Mouse (Mus musculus) heart, postnatal 4 days (tissue): ENCODE results near the gene Saxo2. TPM values are rescaled to one million over a fixed set of nuclear protein-coding genes. Genes with fewer than 3 reads are reported as not detected.
A peak's percentile ranks its signal among the peaks of the same experiment; 100 is the strongest.

Source experiments
- DNase-seq: peaks from one replicate; pipeline ENCODE4 v3.0.0; 2021
- total RNA-seq, 2 experiments: library from RNA; stranded (reverse); gene quantifications; 2 replicates each; pipeline ENCODE4 v1.2.3; 2021

Gene Saxo2
- total RNA-seq = 1 to 10 TPM; 2.8 to 3.0 TPM

DNA sequence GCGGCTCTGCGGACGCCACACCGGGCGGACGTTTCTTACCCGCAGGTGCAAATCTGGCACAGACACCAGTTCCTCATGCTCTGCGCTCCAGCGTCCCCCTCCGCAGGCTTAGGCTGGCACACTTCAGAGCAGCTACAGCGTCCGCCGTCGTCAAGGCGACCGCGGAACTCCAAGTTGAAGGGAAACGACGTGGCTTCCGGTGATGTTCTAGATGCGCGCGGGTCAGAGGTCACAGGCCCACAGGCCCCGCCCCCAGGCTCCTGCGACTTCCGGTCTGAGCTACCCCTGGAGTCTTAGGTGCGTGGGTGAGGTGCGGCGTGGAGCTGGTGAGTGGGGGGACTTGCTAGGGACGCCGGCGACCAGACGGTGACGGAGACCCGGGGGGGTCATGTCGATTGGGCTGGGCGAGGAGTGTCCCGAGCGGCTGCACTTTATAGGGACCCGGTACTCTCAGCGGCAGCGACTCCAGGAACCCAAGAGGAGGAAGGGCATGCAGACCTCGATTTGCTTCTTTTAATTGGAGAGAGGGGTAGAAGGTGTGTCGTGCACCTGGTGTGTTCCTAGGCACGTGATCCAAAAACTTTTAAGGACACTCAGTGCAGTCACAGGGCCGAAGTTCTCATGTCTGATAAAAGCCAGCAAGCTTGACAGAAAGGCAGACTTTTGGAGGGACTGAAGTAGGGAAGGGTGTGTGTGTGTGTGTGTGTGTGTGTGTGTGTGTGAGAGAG lies at the start of gene Saxo2, which contains the start of gene Efl1:
Gene Saxo2 (minus strand): TSS at position 176 of the 728 bp plus-strand sequence.
Gene Efl1 (plus strand): TSS at position 262 of the 728 bp plus-strand sequence.
- DNase-seq = peak; percentile 95

DNA sequence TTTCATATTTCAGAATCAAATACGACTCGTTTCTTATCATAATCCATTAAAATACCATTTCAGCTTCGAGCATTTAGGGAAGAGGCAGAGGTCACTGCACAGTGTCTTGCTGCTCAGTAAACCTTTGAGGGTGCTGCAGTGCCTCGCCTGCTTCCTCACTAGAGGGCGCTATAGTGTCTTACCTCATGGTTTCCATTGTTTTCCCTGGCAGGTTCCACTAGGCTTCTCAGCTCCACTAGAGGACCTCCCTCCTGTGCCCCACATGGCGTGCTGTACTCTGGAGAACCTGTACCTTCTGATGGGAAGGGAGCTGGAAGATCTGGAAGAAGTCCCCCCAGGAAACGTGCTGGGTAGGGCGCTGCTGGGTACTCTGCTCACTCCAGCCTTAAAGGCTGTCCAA lies 49.3 kb upstream of the Saxo2 start:
- DNase-seq = no peak

DNA sequence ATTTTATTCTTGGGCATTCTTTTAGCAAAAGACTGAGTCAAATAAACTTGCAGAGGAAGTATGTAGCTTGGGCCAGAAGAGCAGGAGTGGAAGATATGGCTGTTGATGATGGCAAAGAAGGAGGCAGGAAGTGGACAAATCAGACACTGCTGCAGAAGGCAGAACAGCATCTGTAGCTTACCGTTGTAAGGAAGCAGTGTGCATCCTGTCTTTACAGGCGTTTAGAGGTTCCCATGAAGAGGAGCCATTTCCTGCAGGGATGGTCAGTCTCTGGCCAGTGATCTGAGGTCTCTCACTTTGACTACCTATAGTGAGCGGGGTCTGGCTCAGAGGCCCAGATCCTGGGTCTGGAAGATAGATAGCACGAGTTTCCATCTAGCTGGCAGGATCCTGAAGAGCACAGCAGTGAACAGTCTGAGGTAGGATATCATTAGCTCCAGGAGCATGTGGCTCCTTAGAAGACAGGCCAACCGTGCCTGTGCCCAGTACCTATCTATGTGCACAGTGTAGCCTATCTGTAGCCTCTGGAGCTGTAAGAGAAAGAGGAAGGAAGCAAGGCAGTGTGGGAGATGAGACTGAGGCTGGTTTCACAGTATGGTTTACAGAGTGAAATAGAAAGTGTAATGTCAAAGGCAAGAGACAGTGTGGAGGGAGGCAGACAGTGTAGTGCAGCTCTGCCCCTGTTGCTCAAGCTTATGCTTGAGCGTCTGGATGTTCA lies 42.9 kb upstream of the Saxo2 start:
- DNase-seq = no peak

DNA sequence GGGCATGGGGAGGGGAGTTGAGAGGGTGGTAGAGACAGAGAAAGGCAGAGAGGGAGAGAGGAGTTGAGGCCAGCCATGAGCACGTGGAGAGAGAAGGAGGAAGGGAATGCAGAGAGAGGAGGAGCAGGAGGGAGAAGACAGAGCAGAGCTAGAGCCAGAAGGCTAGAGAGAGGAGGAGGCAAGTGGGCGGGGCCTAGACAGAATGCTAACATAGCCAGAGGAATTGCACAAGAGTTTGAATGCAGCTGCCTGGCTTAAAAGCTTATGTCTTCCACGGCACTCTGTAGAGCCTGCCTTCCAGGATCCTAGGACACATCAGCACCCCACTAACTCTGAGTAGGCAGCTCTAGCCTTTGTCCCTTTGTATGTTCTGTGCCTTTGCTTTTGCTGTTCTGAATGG lies 40.4 kb upstream of the Saxo2 start:
- peak; percentile 31 for DNase-seq

DNA sequence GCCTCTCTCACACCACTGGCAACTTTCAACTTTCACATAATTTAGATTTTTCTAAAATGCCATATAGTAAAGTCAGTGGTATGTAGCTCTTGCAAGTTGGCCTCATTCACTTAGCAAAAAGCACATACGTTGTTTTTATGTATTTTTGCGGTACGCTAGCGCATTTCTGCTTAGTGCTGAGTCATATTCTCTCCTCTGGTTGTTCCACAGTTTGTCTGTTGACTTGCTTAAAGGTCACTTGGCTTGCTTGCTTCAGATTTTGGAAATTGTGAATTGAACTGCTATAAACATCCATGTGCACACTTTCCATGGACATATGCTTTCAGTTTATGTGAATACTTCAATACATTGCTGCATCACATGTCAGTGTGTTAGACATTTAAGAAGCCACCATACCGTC lies 31.6 kb upstream of the Saxo2 start:
- no peak for DNase-seq

DNA sequence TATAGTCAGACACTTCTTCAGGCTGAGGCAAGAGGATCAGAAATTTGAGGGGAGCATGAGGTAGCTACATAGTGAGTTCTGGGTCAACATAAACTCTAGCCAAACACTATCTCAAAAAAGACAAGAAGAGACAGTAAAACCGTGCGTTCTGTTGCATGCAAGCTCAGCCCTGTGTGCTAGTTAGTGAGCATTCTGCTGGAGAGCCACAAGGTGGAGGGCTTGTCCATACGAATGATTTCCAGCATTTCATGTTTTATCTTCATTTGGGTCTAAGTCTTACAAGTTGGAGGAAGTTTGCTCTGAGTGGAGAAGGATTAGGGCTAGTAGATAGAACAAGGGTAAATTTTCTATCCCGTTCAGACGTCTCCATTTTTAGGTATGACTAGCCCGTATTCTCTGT lies 28.5 kb upstream of the Saxo2 start:
- DNase-seq = no peak

DNA sequence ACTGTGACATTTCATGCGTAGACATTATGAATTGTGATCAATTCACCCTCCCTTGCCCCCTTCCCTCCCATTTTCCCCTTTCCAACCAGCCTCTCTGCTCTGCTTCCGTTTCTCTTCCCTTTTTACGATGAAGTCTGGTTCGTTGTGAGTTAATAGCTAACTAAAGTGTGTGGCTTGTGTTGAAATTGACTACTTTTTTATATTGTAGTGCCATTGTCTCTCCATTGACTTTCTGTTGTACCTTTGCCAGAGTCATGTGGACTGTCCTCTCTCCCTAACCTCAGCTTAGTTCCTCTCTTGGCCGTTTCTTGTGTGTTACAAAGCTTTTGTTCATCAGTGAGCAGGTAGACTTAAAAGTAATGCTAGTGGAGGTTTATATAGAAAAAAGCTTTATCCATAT lies 27.7 kb upstream of the Saxo2 start:
- DNase-seq = no peak

DNA sequence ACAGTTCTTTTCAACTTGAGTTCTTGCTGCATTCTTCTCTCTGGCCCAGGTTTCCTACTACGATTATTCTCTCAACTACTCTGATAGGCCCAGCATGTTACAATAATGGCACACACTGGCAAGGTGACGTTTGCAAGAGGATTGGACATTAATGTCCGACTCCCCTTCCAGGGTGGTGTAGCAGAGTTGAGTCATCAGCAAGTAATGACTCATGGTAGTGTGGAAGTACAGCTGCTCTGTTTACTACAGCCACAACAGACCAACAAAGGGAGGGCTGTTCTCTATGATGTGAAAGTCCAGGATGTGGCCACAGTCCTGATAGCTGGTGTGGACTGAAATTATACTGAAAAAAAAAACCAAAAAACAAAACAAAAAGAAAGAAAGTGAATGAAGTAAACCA lies 16.3 kb upstream of the Saxo2 start:
- no peak for DNase-seq

DNA sequence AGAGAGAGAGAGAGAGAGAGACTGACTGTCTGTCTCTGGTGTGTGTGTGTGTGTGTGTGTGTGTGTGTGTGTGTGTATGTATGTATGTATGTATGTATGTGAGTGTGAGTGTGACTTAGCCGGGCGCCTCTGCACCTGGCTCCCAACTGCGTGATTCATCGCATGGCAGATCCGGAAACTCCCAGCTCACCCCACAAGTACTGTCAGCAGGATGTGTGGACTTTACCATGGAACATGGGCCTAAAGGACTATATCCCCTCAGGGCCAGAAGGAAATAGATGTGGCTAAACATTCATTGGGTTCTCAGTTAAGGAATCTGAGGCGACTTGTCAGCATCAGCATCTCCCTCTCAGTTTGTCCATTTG lies 735 bp upstream of the Saxo2 start:
- DNase-seq = no peak

DNA sequence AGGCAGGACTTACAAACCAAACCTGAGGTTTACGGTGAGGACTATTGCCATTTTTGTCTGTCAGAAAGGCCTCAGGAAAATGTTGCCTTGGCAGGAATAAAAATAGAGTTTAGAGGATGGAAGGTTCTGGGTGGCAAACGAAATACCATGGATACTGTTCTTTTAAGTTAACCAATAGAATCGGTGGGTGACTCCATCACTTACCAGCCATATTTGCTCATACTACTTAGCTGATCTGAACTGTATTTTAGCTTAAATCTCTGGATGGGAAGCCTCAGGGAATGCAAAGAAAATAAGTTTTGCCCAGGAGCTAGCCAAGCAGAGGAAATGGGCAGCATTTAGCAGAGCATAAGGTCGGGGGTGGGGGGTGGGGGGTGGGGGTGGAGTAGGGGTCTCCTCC lies 419 bp downstream of the Saxo2 start:
- DNase-seq = no peak

DNA sequence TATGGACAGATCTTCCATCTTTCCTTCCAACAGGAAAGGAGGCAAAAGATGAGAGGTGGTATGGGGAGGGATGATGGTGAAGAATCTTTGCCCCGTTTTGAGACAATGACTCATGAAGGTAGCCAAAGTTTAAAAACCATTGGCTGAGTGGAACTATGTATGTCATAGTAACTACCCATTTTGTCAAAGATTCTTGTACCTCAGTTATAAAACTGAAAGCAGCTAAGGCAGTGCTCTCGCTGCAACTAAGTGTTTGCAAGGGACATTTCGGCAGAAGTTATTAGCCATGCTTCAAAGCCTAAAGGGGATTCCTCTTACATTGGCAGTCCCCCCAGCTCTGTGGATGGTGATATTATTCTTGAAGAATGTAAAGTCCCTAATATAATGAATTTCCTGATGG lies 1.1 kb downstream of the Saxo2 start:
- DNase-seq = no peak

DNA sequence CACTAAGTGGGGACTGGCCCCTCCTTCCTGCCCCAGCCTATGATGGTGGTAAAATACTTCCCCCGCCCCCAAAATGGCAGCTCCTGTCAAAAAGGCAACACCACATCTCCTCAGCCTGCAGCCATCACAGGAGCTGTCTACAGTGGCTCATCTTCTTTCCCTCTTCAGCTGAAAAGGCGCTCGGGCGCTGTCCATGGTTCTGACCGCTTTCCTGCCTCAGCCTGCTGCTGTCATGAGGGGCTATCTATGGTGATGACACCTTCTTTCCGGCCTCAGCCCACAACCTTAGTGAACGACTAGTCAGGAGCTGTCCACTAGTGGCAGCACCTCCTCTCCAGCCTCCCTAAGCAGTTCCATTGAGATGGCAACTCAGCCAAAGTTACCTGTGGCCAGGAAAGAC lies 23.0 kb downstream of the Saxo2 start:
- DNase-seq = peak; percentile 78

DNA sequence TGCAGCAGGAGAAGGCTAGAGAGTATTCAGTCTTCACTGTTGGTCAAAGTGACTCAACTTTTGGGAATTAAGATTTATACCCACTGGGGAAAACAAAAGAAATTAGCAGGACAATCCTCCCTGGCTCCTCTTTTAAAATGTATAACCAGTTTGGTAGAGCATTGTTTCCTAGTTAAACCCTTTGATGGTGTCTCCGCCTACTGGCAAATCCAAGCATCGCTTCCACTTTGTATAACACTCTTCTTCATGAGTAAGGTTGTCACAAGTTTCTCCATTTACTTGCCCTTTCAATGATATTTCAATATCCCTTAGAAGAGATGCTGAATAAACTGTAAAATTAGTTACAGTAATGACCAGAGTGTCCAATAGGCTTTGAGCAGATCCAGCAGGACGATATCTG lies 38.7 kb downstream of the Saxo2 start:
- peak; percentile 39 for DNase-seq

DNA sequence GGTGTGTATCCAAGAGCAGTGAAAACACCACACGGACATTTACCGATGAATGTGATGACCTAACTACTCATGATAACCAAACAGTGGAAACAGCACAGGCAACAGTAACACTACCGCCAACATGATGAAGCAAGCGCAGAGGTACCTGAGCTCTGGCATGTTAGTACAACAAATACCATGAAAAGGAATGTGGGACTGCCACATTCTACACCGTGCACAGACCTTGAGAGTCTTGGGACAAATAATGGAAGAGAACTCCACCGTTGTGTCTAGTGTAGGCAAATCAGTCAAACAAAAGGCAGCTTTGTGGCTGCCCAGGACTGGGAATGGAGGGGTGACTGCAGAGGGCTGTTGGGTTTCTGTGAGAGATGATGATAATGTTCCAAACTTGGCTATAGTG lies 42.9 kb downstream of the Saxo2 start:
- DNase-seq = no peak

DNA sequence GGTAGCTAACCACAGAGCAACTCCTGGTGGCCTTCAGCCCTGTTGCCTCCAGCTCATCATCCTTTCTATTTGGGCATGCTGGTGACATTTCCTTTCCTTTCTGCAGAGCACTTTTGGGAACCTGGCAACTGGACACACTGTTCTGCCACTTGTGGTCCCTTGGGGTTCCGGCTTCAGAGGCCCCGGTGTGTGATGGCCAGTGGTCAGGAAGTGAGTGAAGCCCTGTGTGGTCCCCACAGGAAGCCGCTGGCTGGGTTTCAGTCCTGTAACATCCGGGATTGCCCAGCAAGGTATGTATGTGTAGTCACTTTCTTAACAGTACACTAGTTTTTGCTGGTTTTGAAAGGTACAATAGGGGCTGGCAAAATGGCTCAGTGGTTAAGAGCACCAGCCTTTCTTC lies 46.3 kb downstream of the Saxo2 start:
- DNase-seq = no peak

DNA sequence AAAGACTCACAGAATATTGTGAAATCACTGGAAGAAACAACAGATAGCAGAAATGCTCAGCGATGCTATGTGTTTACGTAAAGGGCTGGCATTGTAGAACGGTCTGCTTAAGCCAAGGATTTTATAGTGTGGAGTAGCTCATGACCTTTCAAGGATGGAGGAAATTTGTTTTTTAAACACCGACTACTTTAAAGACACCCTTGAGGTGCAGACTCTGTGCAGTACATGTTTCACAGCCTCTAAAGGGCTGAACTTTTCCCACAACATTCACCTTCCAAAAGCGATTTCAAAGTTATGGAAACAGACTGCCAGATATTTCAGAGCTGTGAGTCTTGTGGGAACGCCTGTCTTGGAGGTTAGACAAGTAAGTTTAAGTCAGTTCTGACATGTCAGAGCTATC lies 57.4 kb downstream of the Saxo2 start:
- DNase-seq = no peak

Other genes with a start within 250 kb of the Saxo2 start
- gene Efl1, start 86 bp upstream of the Saxo2 start, total RNA-seq = 10 to 100 TPM; 13.6 to 15.0 TPM
- gene Mex3b, start 218.8 kb upstream of the Saxo2 start, total RNA-seq = 10 to 100 TPM; 13.4 to 14.3 TPM